Mouse (Mus musculus) hindbrain, embryonic 12.5 days (tissue): ENCODE measurements around the gene Kazald1. TPM values are rescaled to one million over a fixed set of nuclear protein-coding genes. Genes with fewer than 3 reads are reported as not detected.
"Not testable (repeated sequence)": the region's sequence is repeated elsewhere in the genome, so short reads cannot be mapped to it uniquely, and the experiment has no call there.

Source experiments
- ATAC-seq: fragments of 200-750 bp; cut with Nextera tagmentation; 2 replicates; pipeline ENCODE4 v1.8.0; 2017; ENCODE audit warnings: moderate TSS enrichment; ENCODE audit not compliant: low FRiP score
- H3K27ac ChIP-seq: fragments of 300-500 bp; sonication (generic); 2 replicates; pipeline ENCODE4 v1.5.1; 2016; ENCODE audit warnings: mild to moderate bottlenecking
- H3K27me3 ChIP-seq: fragments of 300-500 bp; sonication (generic); 2 replicates; pipeline ENCODE4 v1.6.1; 2016; ENCODE audit warnings: mild to moderate bottlenecking
- H3K36me3 ChIP-seq: fragments of 300-500 bp; sonication (generic); 2 replicates; pipeline ENCODE4 v1.6.1; 2016; ENCODE audit warnings: mild to moderate bottlenecking
- H3K4me1 ChIP-seq: fragments of 300-500 bp; sonication (generic); 2 replicates; pipeline ENCODE4 v1.6.1; 2016
- H3K4me2 ChIP-seq: fragments of 300-500 bp; sonication (generic); replicated peaks from 2 replicates; pipeline ENCODE4 v1.6.1; 2016; ENCODE audit warnings: mild to moderate bottlenecking
- H3K4me3 ChIP-seq: fragments of 300-500 bp; sonication (generic); 2 replicates; pipeline ENCODE4 v1.5.1; 2016; ENCODE audit warnings: mild to moderate bottlenecking
- H3K9ac ChIP-seq: fragments of 300-500 bp; sonication (generic); 2 replicates; pipeline ENCODE4 v1.6.1; 2016; ENCODE audit warnings: mild to moderate bottlenecking, moderate library complexity
- H3K9me3 ChIP-seq: fragments of 300-500 bp; sonication (generic); replicated peaks from 2 replicates; pipeline ENCODE4 v1.6.1; 2016; ENCODE audit warnings: mild to moderate bottlenecking
- WGBS: fragments of 180-500 bp; shearing (Covaris S2); methylation state at CpG from one replicate; pipeline ENCODE4 v1.1.7; 2016; 5-methylcytosine and 5-hydroxymethylcytosine counted together
- polyA plus RNA-seq: library from polyadenylated mRNA; unstranded; fragments of >200 nt; fragmentation: Nextera tagmentation; extraction: Ambion mirVana; gene quantifications from 2 replicates; pipeline ENCODE4 v1.2.1, GENCODE M21; 2016

Kazald1 gene
- polyA plus RNA-seq, 1 experiment from 2014 or later, result 14.1 TPM

GRCm38 (mm10) chr19:45038198-45038597, 36.8 kb upstream of the Kazald1 start:
- ATAC-seq, H3K36me3 ChIP-seq, H3K9me3 ChIP-seq, H3K4me3 ChIP-seq, H3K9ac ChIP-seq, H3K4me2 ChIP-seq, H3K27ac ChIP-seq, H3K4me1 ChIP-seq: not testable (repeated sequence)
- peaks cover 36% of the 10 kb centered on the region for H3K27me3 ChIP-seq
- 91% methylated on average over 7 of the region's 7 CpGs for WGBS

GRCm38 (mm10) chr19:45040214-45040613, 34.8 kb upstream of the Kazald1 start:
- Histone ChIP-seq H3K27me3 (peaks cover 52% of the 10 kb centered on the region), H3K9me3 (no peaks in the 10 kb centered on the region), H3K4me1 (peaks cover 2% of the 10 kb centered on the region; the same call in 1 of the 2 replicates), H3K27ac (no peak overlapping the region), H3K4me2 (no peak overlapping the region), H3K36me3 (no peaks in the 10 kb centered on the region), H3K4me3 (no peak overlapping the region), H3K9ac (no peak overlapping the region)
- peak; percentile 21; the same call in 1 of the 2 replicates for ATAC-seq
- 51% methylated on average over 13 of the region's 13 CpGs for WGBS

- H3K9ac ChIP-seq, result no peak overlapping the region
- H3K27ac ChIP-seq, result no peak overlapping the region
- ATAC-seq, result no peak
- H3K4me1 ChIP-seq, result peaks cover 35% of the 10 kb centered on the region
- H3K4me3 ChIP-seq, result no peak overlapping the region
- no peak overlapping the region for H3K4me2 ChIP-seq
- no peaks in the 10 kb centered on the region for H3K9me3 ChIP-seq
- H3K36me3 ChIP-seq, result no peaks in the 10 kb centered on the region
- H3K27me3 ChIP-seq, result peaks cover 50% of the 10 kb centered on the region
- 60% methylated on average over 11 of the region's 11 CpGs for WGBS
Observed at GRCm38 (mm10) chr19:45044389-45044927, 30.6 kb upstream of the Kazald1 start.

GRCm38 (mm10) chr19:45045236-45045635, 29.8 kb upstream of the Kazald1 start:
- H3K36me3 ChIP-seq, result no peaks in the 10 kb centered on the region
- 36% methylated on average over 15 of the region's 15 CpGs for WGBS
- no peak overlapping the region for H3K4me2 ChIP-seq
- ATAC-seq, result no peak
- peaks cover 42% of the 10 kb centered on the region for H3K27me3 ChIP-seq
- H3K9me3 ChIP-seq, result no peaks in the 10 kb centered on the region
- no peak overlapping the region for H3K9ac ChIP-seq
- peaks cover 34% of the 10 kb centered on the region for H3K4me1 ChIP-seq
- no peak overlapping the region for H3K4me3 ChIP-seq
- H3K27ac ChIP-seq, result no peak overlapping the region

- no peak for ATAC-seq
- Histone ChIP-seq H3K27ac (no peak within 1 kb of the TSS), H3K27me3 (peaks cover 38% of the 10 kb centered on the region), H3K4me3 (peak within 1 kb of the TSS; percentile 49), H3K9me3 (no peaks in the 10 kb centered on the region), H3K36me3 (0 out of 2 replicates have a peak, but pooled peaks cover 2% of the 10 kb centered on the region), H3K4me2 (peak within 1 kb of the TSS; percentile 71), H3K9ac (peak within 1 kb of the TSS; percentile 69), H3K4me1 (peaks cover 34% of the 10 kb centered on the region)
- WGBS, result 83% methylated on average over 5 of the region's 5 CpGs
Observed at GRCm38 (mm10) chr19:45045651-45046050, 29.4 kb upstream of the Kazald1 start, which contains the start of gene Pdzd7. TSS of gene Pdzd7 (minus strand) at chr19:45045717.

GRCm38 (mm10) chr19:45046523-45047321, 28.3 kb upstream of the Kazald1 start:
- Histone ChIP-seq H3K4me3 (peak overlapping the region; percentile 49), H3K9me3 (no peaks in the 10 kb centered on the region), H3K27me3 (peaks cover 34% of the 10 kb centered on the region), H3K36me3 (0 out of 2 replicates have a peak, but pooled peaks cover 7% of the 10 kb centered on the region), H3K4me1 (peaks cover 34% of the 10 kb centered on the region), H3K27ac (peak overlapping the region; percentile 87), H3K4me2 (peak overlapping the region; percentile 71), H3K9ac (peak overlapping the region; percentile 69)
- peak; percentile 57 for ATAC-seq
- WGBS, result 3% methylated on average over 34 of the region's 34 CpGs

- H3K27ac ChIP-seq, result peak within 1 kb of the TSS; percentile 87
- peak within 1 kb of the TSS; percentile 71 for H3K4me2 ChIP-seq
- H3K36me3 ChIP-seq, result peaks cover 14% of the 10 kb centered on the region; the same call in 1 of the 2 replicates
- H3K27me3 ChIP-seq, result peaks cover 29% of the 10 kb centered on the region
- peak within 1 kb of the TSS; percentile 69 for H3K9ac ChIP-seq
- peak within 1 kb of the TSS; percentile 49 for H3K4me3 ChIP-seq
- H3K4me1 ChIP-seq, result peaks cover 34% of the 10 kb centered on the region
- ATAC-seq, result peak; percentile 83
- under 1% methylated on average over 26 of the region's 26 CpGs for WGBS
- H3K9me3 ChIP-seq, result no peaks in the 10 kb centered on the region
Observed at GRCm38 (mm10) chr19:45047417-45047934, 27.6 kb upstream of the Kazald1 start, which contains the start of gene Sfxn3. TSS of gene Sfxn3 (plus strand) at chr19:45047503.

GRCm38 (mm10) chr19:45047935-45048643, 27.0 kb upstream of the Kazald1 start:
- Histone ChIP-seq H3K27ac (peak overlapping the region; percentile 87), H3K9me3 (no peaks in the 10 kb centered on the region), H3K4me3 (peak overlapping the region; percentile 49), H3K4me2 (peak overlapping the region; percentile 71), H3K36me3 (peaks cover 20% of the 10 kb centered on the region; the same call in 1 of the 2 replicates), H3K9ac (peak overlapping the region; percentile 69), H3K27me3 (peaks cover 28% of the 10 kb centered on the region), H3K4me1 (peaks cover 34% of the 10 kb centered on the region)
- ATAC-seq, result peak; percentile 59
- WGBS, result 53% methylated on average over 11 of the region's 11 CpGs

GRCm38 (mm10) chr19:45048644-45049365, 26.2 kb upstream of the Kazald1 start:
- H3K4me3 ChIP-seq, result peak overlapping the region; percentile 49
- peaks cover 24% of the 10 kb centered on the region for H3K36me3 ChIP-seq
- H3K27ac ChIP-seq, result 0 out of 2 replicates have a peak overlapping the region, but pooled peaks have one; percentile 87
- H3K27me3 ChIP-seq, result peaks cover 24% of the 10 kb centered on the region
- peaks cover 34% of the 10 kb centered on the region for H3K4me1 ChIP-seq
- 83% methylated on average over 12 of the region's 12 CpGs for WGBS
- no peaks in the 10 kb centered on the region for H3K9me3 ChIP-seq
- H3K9ac ChIP-seq, result peak overlapping the region; percentile 69
- H3K4me2 ChIP-seq, result peak overlapping the region; percentile 71
- no peak for ATAC-seq

- Histone ChIP-seq H3K9me3 (no peaks in the 10 kb centered on the region), H3K4me2 (peak overlapping the region; percentile 71), H3K27ac (no peak overlapping the region), H3K36me3 (peaks cover 27% of the 10 kb centered on the region), H3K4me3 (no peak overlapping the region), H3K9ac (no peak overlapping the region), H3K27me3 (peaks cover 23% of the 10 kb centered on the region), H3K4me1 (peaks cover 34% of the 10 kb centered on the region)
- 76% methylated on average over 9 of the region's 9 CpGs for WGBS
- ATAC-seq, result no peak
Observed at GRCm38 (mm10) chr19:45049523-45049922, 25.5 kb upstream of the Kazald1 start.

GRCm38 (mm10) chr19:45053451-45053850, 21.6 kb upstream of the Kazald1 start:
- no peak overlapping the region for H3K27ac ChIP-seq
- H3K9ac ChIP-seq, result no peak overlapping the region
- H3K4me1 ChIP-seq, result peaks cover 27% of the 10 kb centered on the region
- no peak overlapping the region for H3K4me3 ChIP-seq
- 86% methylated on average over 8 of the region's 8 CpGs for WGBS
- ATAC-seq, result no peak
- H3K9me3 ChIP-seq, result no peaks in the 10 kb centered on the region
- H3K27me3 ChIP-seq, result 0 out of 2 replicates have a peak, but pooled peaks cover 3% of the 10 kb centered on the region
- no peak overlapping the region for H3K4me2 ChIP-seq
- H3K36me3 ChIP-seq, result peaks cover 34% of the 10 kb centered on the region
